Mouse (Mus musculus): Measurements from ENCODE around the gene Yme1l1. TPM values are rescaled to one million over a fixed set of nuclear protein-coding genes. Genes with fewer than 3 reads are reported as not detected.
A peak's percentile ranks its signal among the peaks of the same experiment; 100 is the strongest.

The Yme1l1 gene
- 10 to 100 TPM; 79.1 to 82.2 TPM for total RNA-seq (2021)
- long read RNA-seq, experiment 1, full-length matches to known transcripts: 53 of 66 reads
- long read RNA-seq, experiment 1, partial matches to known transcripts: 5 of 66 reads
- long read RNA-seq, experiment 1, other reads (novel, unspliced or antisense): 8 of 66 reads
- long read RNA-seq, experiment 2, full-length matches to known transcripts: 33 of 35 reads
- long read RNA-seq, experiment 2, partial matches to known transcripts: 1 of 35 reads
- long read RNA-seq, experiment 2, other reads (novel, unspliced or antisense): 1 of 35 reads

DNA sequence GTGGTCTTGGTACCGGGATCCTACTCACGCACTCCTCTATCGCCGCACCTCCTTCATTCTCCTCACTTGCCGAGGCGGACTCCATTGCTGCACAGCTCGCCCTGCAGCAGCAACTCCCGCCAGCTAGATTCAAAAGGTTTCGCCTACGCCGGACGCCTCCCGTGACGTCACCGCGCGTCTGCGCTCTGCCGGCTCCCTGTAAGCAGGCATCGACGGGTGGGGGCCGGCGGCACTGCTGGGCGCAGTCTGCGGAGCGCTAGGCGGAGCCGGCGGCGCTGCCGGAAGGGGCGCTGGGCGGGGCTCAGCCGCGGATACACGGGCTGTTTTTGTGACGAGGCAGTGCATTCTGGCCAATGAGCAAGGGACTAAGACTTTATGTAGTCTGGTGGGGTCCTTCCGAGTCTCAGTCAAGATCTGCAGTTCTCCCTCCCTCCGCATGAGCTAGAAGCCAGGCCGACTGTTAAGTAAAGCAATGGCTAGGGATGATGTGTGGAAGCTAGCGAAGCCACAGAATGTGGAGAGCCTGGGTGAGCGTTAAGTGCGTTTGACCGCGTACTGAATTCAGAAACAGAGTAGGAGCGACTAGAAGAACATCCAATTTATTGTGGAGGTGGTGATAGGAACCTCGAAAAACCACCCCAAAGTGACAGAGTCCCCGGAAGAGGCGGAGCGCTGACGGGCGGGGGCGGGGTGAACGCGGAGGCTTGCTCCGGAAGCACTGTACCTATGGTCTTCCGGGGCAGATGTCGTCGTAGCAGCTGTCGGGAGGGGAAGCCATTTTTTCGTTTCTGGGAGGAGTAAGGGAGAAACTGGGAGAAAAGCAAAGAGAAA is at the start of gene Yme1l1, which contains the start of gene Mastl:
TSS of gene Yme1l1 (plus strand) at position 593 of the 831 bp plus-strand sequence.
TSS of gene Mastl (minus strand) at position 248 of the 831 bp plus-strand sequence.
- DNase-seq (ENCODE audit: low spot score in 2 of 2): peak; percentile 97 to 99

DNA sequence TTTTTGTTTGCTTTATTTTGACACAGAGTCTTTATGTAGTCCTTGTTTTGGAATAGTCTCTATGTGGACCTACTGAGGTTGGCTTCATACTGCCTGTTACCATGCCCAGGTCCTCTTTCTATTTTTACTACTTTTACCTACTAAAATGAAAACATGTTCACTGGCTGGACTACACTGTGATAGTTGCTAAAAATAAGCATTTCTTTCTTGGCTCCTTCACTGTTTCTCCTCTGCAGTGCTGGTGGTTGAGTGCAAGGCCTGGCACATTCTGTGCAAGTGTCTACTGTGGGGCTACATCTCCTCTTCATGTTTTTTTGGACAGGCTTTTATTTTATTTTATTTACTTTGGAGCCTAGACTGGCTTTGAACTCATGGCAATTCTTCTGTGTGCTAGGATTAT is 36.6 kb upstream of the Yme1l1 start:
- no peak for DNase-seq (ENCODE audit: low spot score in 2 of 2)

DNA sequence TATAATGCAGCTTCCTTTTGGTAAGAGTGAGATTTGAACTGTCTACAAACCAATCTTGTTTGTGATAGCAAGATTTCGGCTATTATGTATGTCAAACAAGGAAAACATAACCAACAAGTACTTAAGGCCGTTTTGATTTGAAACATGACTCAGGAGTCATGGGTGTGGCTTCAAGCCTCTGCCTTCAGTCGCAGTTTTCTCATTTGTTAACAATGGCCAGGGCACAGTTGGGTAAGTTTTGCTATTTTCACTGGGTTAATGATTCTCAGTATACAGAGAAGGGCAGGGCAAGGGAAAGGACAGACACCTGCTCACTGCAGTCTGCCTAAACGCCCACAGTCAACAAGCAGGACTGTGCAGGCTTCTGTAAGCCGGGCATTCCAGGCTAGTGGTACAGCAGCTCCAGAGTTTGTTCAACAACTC is 959 bp upstream of the Yme1l1 start:
- no peak for DNase-seq (ENCODE audit: low spot score in 2 of 2)

DNA sequence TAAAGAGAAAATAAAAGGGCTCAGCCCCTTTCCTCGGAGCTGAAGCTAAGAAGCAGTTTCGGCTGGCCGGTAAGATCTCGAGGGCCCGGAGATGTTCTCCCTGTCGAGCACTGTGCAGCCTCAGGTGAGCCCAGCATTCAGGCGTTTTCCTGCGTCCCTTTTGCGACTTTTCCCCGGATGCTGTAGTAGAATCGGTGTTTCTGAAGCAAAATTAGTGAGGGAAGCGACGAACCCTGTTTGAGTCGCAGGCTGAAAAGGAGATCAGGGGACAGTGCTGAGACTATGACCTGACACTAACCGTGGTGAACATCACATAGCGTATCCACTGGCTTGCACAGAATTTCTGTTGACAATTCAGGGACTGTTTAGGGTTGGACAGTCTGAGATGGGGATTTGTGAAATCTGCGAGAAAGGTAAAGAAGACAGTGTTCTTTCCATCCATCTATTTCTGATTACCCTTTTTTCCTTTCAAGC is 476 bp downstream of the Yme1l1 start:
- DNase-seq (ENCODE audit: low spot score in 2 of 2): no peak

DNA sequence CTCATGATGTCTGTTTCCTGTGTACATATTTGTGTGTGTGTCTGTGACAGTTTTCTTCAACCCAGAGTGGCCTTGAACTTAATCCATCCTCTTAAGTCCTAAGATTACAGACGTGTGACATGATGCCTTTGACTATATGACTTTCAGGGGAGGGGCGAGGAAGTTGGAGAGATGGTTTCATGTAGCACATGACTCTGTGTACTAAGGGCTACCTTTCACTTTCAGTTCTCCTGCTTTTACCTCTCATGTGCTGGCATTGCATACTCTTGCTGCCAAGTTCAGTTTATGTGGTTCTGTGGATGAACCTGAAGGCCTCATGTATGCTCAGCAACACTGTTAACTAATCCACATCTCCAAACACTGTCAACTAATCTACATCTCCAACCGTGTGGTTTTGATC is 16.1 kb downstream of the Yme1l1 start:
- no peak for DNase-seq (ENCODE audit: low spot score in 2 of 2)

DNA sequence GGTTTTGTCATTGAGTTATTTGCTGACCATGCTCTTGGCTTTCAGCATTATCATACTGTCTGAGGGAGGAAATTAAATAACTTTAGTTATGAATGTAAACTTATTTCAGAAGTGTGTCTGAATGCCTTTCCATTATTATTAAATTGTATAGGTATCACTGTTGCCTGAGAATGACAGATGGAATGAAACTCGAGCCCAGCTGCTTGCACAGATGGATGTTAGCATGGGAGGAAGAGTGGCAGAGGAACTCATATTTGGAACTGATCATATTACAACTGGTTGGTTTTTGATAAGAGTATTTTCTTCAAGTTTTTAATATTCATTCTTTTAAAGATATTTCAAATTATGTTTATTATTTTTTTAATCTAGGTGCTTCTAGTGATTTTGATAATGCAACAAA is 38.2 kb downstream of the Yme1l1 start:
- DNase-seq (ENCODE audit: low spot score in 2 of 2): no peak

DNA sequence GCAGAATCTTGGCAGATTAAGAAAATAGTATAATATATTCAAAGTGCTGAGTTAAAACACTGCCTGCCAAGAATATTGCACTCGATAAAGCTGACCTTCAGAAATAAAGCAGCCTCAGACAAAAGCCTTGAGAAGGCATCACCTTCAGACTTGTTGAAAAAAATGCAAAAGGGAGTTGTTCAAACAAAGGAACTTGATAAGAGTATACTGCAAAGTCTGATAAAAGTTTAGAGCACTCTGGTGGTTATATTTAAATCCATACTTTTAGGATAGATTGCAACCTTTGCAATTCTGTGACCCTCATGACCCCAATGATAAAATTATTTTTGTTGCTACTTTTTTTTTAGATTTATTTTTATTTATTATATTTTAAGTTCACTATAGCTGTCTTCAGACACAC is 44.9 kb downstream of the Yme1l1 start:
- DNase-seq (ENCODE audit: low spot score in 2 of 2): no peak

DNA sequence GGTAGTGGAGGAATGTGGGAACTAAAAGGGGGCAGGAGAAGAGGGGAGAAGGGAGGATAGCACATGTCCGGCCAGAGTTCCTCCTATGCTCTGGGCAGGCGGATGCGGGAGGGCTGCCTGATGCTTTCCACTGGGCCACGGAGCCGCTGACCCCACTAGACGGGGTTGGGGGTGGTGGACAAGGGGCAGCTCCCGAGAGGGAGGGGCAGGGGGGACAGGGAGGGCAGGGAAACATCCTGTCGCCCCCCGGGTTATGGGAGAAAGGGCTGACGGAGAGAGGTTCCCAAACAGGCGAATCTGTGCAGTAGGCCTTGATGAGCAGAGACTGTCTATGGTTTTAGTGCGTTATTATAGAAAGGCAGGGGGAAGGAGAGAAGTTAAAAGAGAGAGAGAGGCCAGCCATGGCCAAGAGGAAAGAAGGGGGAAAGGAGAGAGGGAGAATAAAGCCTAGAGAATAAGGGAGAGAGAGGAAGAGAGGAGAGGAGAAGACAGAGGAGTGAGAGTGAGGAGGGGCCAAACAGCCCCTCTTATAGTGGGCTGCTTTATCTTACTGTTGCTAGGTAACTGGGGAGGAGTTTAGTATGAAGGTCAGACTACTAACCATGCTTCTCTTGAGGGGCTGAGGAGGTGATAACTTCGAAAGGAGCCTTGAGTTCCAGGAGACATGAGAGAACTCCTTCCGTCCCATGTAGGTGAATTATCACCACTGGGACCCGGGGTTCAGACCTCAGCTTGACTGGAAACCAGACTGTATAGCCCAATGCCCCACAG is 46.9 kb downstream of the Yme1l1 start:
- DNase-seq (ENCODE audit: low spot score in 2 of 2): no peak

DNA sequence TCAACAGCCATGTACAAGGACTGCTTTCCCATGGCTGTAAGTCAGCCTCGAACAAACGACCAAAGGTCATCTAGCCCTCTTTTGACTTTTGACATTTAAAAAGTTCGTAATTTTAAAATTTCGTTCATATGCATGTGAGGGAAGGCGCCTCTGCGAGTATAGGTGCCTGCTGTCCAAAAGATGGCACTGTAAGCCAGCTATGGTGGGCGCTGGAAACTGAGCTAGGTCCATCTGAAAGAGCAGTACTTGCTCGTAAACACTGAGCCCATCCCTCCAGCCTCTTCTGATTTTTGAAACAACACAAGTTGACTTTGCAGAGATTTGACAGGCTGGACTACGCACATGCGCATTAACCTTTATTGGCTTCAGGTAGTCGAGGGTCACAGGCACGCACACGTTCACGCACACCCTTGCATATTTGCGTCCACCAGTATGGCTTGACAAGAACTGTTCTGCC is 50.9 kb downstream of the Yme1l1 start, which contains the start of gene 4931423N10Rik:
TSS of gene 4931423N10Rik (plus strand) at position 407 of the 457 bp plus-strand sequence.
- no peak for DNase-seq (ENCODE audit: low spot score in 2 of 2)

DNA sequence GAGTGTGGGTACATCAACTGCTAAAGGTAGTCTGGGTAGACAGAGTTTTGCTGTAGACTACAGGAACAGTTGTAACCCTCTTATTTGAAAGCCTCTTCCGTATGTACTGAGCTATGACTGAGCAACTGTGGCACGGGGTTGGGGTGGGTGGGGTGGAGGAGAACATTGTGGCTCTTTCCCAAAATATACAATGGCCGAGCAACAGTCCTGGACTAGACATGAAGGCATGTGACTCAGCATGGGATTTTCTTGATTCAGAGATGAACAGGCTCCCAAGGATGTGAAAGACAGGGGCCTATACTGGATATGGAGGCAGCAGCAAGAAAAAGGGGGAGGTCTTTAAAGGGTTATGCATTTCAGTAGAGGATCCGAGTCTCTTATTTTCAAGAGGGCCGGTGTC is 57.5 kb downstream of the Yme1l1 start:
- DNase-seq (ENCODE audit: low spot score in 2 of 2): no peak

DNA sequence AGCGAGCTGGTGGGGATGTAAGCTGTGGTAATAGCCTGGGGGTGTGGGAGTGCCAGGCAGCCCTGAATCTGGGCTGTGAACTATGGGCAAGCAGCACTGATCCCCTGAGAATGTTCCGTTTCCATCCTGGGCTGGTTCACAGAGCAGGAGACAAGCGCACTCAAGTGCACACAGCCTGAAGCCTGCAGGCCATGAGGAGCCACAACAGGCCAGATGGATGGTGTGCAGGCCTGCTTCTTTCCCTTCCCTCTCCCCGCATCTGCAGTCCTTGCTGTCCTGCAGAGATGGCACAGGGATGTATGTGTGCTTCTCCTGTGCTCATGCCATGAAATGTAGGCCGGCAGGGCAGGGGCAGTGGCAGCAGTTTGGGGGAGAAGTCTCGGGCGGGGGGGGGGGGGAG is 69.0 kb downstream of the Yme1l1 start:
- DNase-seq (ENCODE audit: low spot score in 2 of 2): no peak

DNA sequence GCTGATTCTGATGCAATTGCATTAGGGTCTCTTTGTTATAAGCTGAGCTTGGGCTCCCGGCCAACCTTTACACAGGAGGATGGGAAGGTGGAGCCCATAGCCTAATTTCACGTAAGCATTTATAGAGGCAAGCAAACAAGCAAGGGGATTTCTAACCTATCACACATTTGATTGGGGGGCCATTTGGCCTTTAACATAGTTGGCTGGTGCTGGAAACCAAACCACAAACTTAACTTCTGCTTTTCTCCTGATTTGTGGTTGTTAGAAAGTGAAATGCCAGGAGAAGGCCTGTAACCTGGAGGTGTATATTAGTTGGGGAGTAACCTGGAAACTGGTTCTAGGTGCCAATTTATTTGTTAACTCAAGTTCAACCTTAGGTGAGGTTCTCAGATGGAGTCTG is 72.3 kb downstream of the Yme1l1 start:
- no peak for DNase-seq (ENCODE audit: low spot score in 2 of 2)

DNA sequence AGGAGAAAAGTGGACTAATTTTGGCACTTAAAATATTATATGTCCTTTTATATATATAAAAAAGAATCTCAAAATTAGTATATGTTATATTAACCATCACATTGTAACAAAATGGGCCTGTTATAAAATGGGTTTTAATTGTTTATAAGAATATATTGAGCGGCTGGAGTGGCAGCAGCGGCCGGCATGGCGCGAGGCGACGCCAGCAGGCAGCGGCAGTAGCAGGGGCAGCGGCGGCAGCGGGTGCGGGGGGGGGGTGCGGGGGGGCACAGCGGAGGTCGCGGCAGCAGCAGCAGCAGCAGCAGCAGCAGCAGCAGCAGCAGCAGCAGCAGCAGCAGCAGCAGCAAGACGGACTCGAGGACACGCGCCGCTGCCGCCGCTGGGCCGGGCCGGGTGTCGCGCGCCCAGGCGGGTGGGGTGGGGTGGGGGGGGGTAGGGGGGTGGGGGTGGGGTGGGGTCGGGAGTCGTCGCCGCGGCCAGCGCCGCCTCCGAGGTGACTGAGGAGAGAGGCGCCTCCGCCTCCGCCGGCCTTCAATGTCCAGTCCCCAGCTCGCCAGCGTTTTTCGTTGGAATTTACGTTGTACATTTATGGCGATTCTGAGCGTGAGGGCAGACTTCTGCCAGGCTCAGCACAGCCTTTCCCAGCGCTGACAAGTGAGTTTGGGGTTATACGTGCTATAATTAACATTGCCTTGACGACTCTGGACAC is 78.0 kb downstream of the Yme1l1 start:
- peak in 1 of 2 experiments; percentile 6 for DNase-seq (ENCODE audit: low spot score in 2 of 2)

Other genes starting within 250 kb of the Yme1l1 start
- 100 to 1,000 TPM; 142 to 146 TPM for gene Abi1, start 116.1 kb upstream of the Yme1l1 start, total RNA-seq (2021)
- 10 to 100 TPM; 74.9 to 80.3 TPM for gene Acbd5, start 88.2 kb upstream of the Yme1l1 start, total RNA-seq (2021)
- under 1 TPM; 0.70 to 0.98 TPM for gene Mastl, start 345 bp upstream of the Yme1l1 start, total RNA-seq (2021)
- gene 4931423N10Rik, start 51.1 kb downstream of the Yme1l1 start, total RNA-seq (2021): under 1 TPM in 1 of 2 experiments, not detected in 1; 0.30 TPM
- 1 to 10 TPM; 1.9 to 2.1 TPM for gene Nxph2, start 164.9 kb downstream of the Yme1l1 start, total RNA-seq (2021)

All from left cerebral cortex, adult 18-20 months (tissue).